Mouse (Mus musculus) kidney, adult 18-20 months (tissue): ENCODE measurements around the gene Samt3.

ENCODE experiments used
- DNase-seq: peaks from one replicate; pipeline ENCODE4 v3.0.0; 2021

The Samt3 gene

GRCm38 (mm10) chrX:86043899-86044298 is at the start of gene Samt3:
Gene Samt3, plus strand, starts transcription at chrX:86044199.
- no peak for DNase-seq

GRCm38 (mm10) chrX:86016591-86016990 is 27.4 kb upstream of the Samt3 start:
- DNase-seq = no peak

DNA sequence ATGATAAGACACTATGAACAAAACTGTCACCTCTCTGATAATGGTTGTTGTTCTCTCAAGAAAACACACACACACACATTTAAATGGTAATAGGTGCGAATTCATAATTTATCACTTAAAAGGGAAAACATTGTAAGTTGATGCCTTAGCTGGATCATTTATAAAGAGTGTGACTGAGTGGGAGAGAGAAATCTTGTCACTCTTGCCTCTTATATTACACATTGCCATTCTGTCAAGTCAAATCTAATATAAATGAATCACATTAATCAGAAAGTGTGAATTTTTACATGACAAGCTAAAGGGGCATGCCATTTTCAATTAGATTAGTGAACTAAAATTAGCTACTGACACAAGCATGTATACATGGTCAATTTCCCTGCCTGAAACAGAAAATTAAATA is 44.7 kb downstream of the Samt3 start:
- no peak for DNase-seq
